Mouse (Mus musculus) ES-E14 (cell line): ENCODE measurements around the gene Sox5.

Experiments used
- HCFC1 ChIP-seq: IDR thresholded peaks from 2 replicates; pipeline ENCODE4 v1.6.1; 2012; ENCODE audit warnings: low read length, inconsistent platforms, borderline replicate concordance; ENCODE audit not compliant: insufficient read depth
- MAFK ChIP-seq: IDR thresholded peaks from 2 replicates; pipeline ENCODE4 v1.6.1; 2014; ENCODE audit warnings: mild to moderate bottlenecking, low read depth, low read length, inconsistent platforms; ENCODE audit not compliant: insufficient read depth
- ZC3H11A ChIP-seq: IDR thresholded peaks from 2 replicates; pipeline ENCODE4 v1.6.1; 2012; ENCODE audit warnings: low read depth, mild to moderate bottlenecking, inconsistent platforms, low read length, borderline replicate concordance
- ZNF384 ChIP-seq: IDR thresholded peaks from 2 replicates; pipeline ENCODE4 v1.6.1; 2012; ENCODE audit warnings: low read depth, low read length, inconsistent platforms

DNA sequence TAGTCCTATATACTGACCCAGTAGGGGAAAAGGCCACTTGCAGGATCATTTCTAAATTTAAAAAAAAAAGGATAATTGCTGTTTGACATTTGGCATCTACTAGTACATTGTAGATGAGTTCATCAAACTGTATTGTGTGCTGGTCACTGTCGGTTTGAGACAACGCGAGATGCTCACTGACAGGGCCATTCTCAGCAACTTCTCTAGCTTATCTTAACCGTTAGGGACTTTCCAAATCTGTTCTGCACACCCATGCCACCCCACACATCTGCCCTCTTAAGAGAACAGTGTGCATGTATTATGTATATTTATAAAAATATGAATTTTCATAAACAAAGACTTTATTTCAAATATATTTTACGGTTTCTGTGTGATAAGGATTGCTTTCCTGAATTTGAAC is 955.8 kb downstream of the Sox5 start:
- TF ChIP-seq HCFC1 (no peak), ZNF384 (no peak), MAFK (no peak), ZC3H11A (no peak)
